Mouse (Mus musculus) midbrain, embryonic 10.5 days (tissue): ENCODE results near the gene Scamp4. TPM values are rescaled to one million over a fixed set of nuclear protein-coding genes. Genes with fewer than 3 reads are reported as not detected.

Source experiments
- DNase-seq: peaks from one replicate; pipeline ENCODE4 v3.0.0-alpha.2; 2017; ENCODE audit warnings: low spot score
- H3K27ac ChIP-seq: fragments of 300-500 bp; sonication (generic); replicated peaks from 2 replicates; pipeline ENCODE4 v1.5.1; 2016; ENCODE audit warnings: mild to moderate bottlenecking
- H3K27me3 ChIP-seq: fragments of 300-500 bp; sonication (generic); 2 replicates; pipeline ENCODE4 v1.6.1; 2016; ENCODE audit warnings: low read depth, mild to moderate bottlenecking; ENCODE audit not compliant: poor library complexity, severe bottlenecking
- H3K36me3 ChIP-seq: fragments of 300-500 bp; sonication (generic); 2 replicates; pipeline ENCODE4 v1.6.1; 2016; ENCODE audit warnings: mild to moderate bottlenecking, moderate library complexity
- H3K4me1 ChIP-seq: fragments of 300-500 bp; sonication (generic); 2 replicates; pipeline ENCODE4 v1.6.1; 2016
- H3K4me3 ChIP-seq: fragments of 300-500 bp; sonication (generic); 2 replicates; pipeline ENCODE4 v1.5.1; 2016; ENCODE audit warnings: mild to moderate bottlenecking, moderate library complexity
- H3K9me3 ChIP-seq: fragments of 300-500 bp; sonication (generic); replicated peaks from 2 replicates; pipeline ENCODE4 v1.6.1; 2016; ENCODE audit warnings: mild to moderate bottlenecking
- WGBS: fragments of 180-500 bp; shearing (Covaris S2); methylation state at CpG from one replicate; pipeline ENCODE4 v1.1.7; 2016; 5-methylcytosine and 5-hydroxymethylcytosine counted together
- polyA plus RNA-seq: library from polyadenylated mRNA; unstranded; fragments of >200 nt; fragmentation: Nextera tagmentation; extraction: Ambion mirVana; gene quantifications from 2 replicates; pipeline ENCODE4 v1.2.1, GENCODE M21; 2016

Scamp4 gene
- polyA plus RNA-seq, 1 experiment from 2014 or later, result 94.1 TPM

- Histone ChIP-seq H3K36me3 (peaks cover 53% of the 10 kb centered on the region), H3K27ac (no peak overlapping the region), H3K9me3 (no peaks in the 10 kb centered on the region), H3K4me1 (peaks cover 23% of the 10 kb centered on the region), H3K4me3 (peak overlapping the region; percentile 12; the same call in 1 of the 2 replicates), H3K27me3 (no peaks in the 10 kb centered on the region)
- no peak for DNase-seq
- 95% methylated on average over 23 of the region's 23 CpGs for WGBS
Observed at GRCm38 (mm10) chr10:80606306-80606705, 3.6 kb downstream of the Scamp4 start.

- peaks cover 58% of the 10 kb centered on the region for H3K36me3 ChIP-seq
- H3K9me3 ChIP-seq, result no peaks in the 10 kb centered on the region
- 96% methylated on average over 34 of the region's 34 CpGs for WGBS
- H3K27ac ChIP-seq, result no peak overlapping the region
- peak overlapping the region; percentile 12; the same call in 1 of the 2 replicates for H3K4me3 ChIP-seq
- H3K27me3 ChIP-seq, result no peaks in the 10 kb centered on the region
- no peak for DNase-seq
- peaks cover 23% of the 10 kb centered on the region for H3K4me1 ChIP-seq
Observed at GRCm38 (mm10) chr10:80606737-80607350, 4.2 kb downstream of the Scamp4 start.

- DNase-seq, result no peak
- H3K36me3 ChIP-seq, result peaks cover 74% of the 10 kb centered on the region
- H3K27me3 ChIP-seq, result no peaks in the 10 kb centered on the region
- H3K4me1 ChIP-seq, result peaks cover 14% of the 10 kb centered on the region
- no peak overlapping the region for H3K27ac ChIP-seq
- 96% methylated on average over 3 of the region's 3 CpGs for WGBS
- H3K9me3 ChIP-seq, result no peaks in the 10 kb centered on the region
- no peak overlapping the region for H3K4me3 ChIP-seq
Observed at GRCm38 (mm10) chr10:80608435-80608834, 5.8 kb downstream of the Scamp4 start.

GRCm38 (mm10) chr10:80609269-80609924, 6.7 kb downstream of the Scamp4 start:
- H3K27me3 ChIP-seq, result no peaks in the 10 kb centered on the region
- peaks cover 5% of the 10 kb centered on the region for H3K4me1 ChIP-seq
- peaks cover 83% of the 10 kb centered on the region for H3K36me3 ChIP-seq
- no peak for DNase-seq
- H3K9me3 ChIP-seq, result no peaks in the 10 kb centered on the region
- WGBS, result 88% methylated on average over 10 of the region's 10 CpGs
- H3K27ac ChIP-seq, result no peak overlapping the region
- H3K4me3 ChIP-seq, result no peak overlapping the region

GRCm38 (mm10) chr10:80610116-80610785, 7.6 kb downstream of the Scamp4 start:
- H3K36me3 ChIP-seq, result peaks cover 91% of the 10 kb centered on the region
- H3K4me1 ChIP-seq, result no peaks in the 10 kb centered on the region
- no peaks in the 10 kb centered on the region for H3K9me3 ChIP-seq
- H3K27ac ChIP-seq, result no peak overlapping the region
- H3K4me3 ChIP-seq, result no peak overlapping the region
- no peak for DNase-seq
- no peaks in the 10 kb centered on the region for H3K27me3 ChIP-seq
- 91% methylated on average over 9 of the region's 9 CpGs for WGBS

- Histone ChIP-seq H3K4me3 (no peak overlapping the region), H3K27ac (no peak overlapping the region), H3K36me3 (peaks cover 96% of the 10 kb centered on the region), H3K4me1 (no peaks in the 10 kb centered on the region), H3K9me3 (no peaks in the 10 kb centered on the region), H3K27me3 (no peaks in the 10 kb centered on the region)
- 83% methylated on average over 4 of the region's 4 CpGs for whole genome bisulfite sequencing
- DNase-seq, result peak; percentile 56
Observed at GRCm38 (mm10) chr10:80611024-80611423, 8.4 kb downstream of the Scamp4 start.

- no peak overlapping the region for H3K27ac ChIP-seq
- H3K4me3 ChIP-seq, result no peak overlapping the region
- no peaks in the 10 kb centered on the region for H3K4me1 ChIP-seq
- H3K9me3 ChIP-seq, result no peaks in the 10 kb centered on the region
- no peaks in the 10 kb centered on the region for H3K27me3 ChIP-seq
- no peak for DNase-seq
- WGBS, result 90% methylated on average over 3 of the region's 3 CpGs
- H3K36me3 ChIP-seq, result peaks cover 93% of the 10 kb centered on the region
Observed at GRCm38 (mm10) chr10:80611905-80612304, 9.2 kb downstream of the Scamp4 start.

GRCm38 (mm10) chr10:80613821-80614220, 11.1 kb downstream of the Scamp4 start:
- Histone ChIP-seq H3K27ac (no peak overlapping the region), H3K4me3 (no peak overlapping the region), H3K27me3 (no peaks in the 10 kb centered on the region), H3K36me3 (peaks cover 74% of the 10 kb centered on the region), H3K4me1 (no peaks in the 10 kb centered on the region), H3K9me3 (no peaks in the 10 kb centered on the region)
- WGBS, result 82% methylated on average over 3 of the region's 3 CpGs
- DNase-seq, result no peak

GRCm38 (mm10) chr10:80614351-80614750, 11.7 kb downstream of the Scamp4 start:
- Histone ChIP-seq H3K9me3 (no peaks in the 10 kb centered on the region), H3K27ac (no peak overlapping the region), H3K36me3 (peaks cover 69% of the 10 kb centered on the region), H3K4me1 (peaks cover under 1% of the 10 kb centered on the region; the same call in 1 of the 2 replicates), H3K27me3 (no peaks in the 10 kb centered on the region), H3K4me3 (no peak overlapping the region)
- DNase-seq, result no peak
- 93% methylated on average over 6 of the region's 6 CpGs for WGBS

- H3K27me3 ChIP-seq, result no peaks in the 10 kb centered on the region
- no peak overlapping the region for H3K4me3 ChIP-seq
- peaks cover 24% of the 10 kb centered on the region for H3K4me1 ChIP-seq
- no peaks in the 10 kb centered on the region for H3K9me3 ChIP-seq
- no peak overlapping the region for H3K27ac ChIP-seq
- 80% methylated on average over 9 of the region's 9 CpGs for WGBS
- DNase-seq, result no peak
- H3K36me3 ChIP-seq, result peaks cover 33% of the 10 kb centered on the region
Observed at GRCm38 (mm10) chr10:80618181-80618580, 15.5 kb downstream of the Scamp4 start.

GRCm38 (mm10) chr10:80619465-80620244, 17.0 kb downstream of the Scamp4 start:
- no peaks in the 10 kb centered on the region for H3K27me3 ChIP-seq
- no peak for DNase-seq
- no peak overlapping the region; the same call in 1 of the 2 replicates for H3K27ac ChIP-seq
- H3K4me1 ChIP-seq, result peaks cover 38% of the 10 kb centered on the region
- H3K4me3 ChIP-seq, result peak overlapping the region; percentile 11
- H3K36me3 ChIP-seq, result peaks cover 23% of the 10 kb centered on the region
- WGBS, result 35% methylated on average over 8 of the region's 8 CpGs
- H3K9me3 ChIP-seq, result no peaks in the 10 kb centered on the region

- no peak overlapping the region for H3K27ac ChIP-seq
- H3K4me1 ChIP-seq, result peaks cover 44% of the 10 kb centered on the region
- 80% methylated on average over 9 of the region's 9 CpGs for WGBS
- no peaks in the 10 kb centered on the region for H3K9me3 ChIP-seq
- H3K27me3 ChIP-seq, result no peaks in the 10 kb centered on the region
- no peak for DNase-seq
- H3K36me3 ChIP-seq, result peaks cover 18% of the 10 kb centered on the region
- H3K4me3 ChIP-seq, result peak overlapping the region; percentile 11; the same call in 1 of the 2 replicates
Observed at GRCm38 (mm10) chr10:80620365-80620764, 17.7 kb downstream of the Scamp4 start.
